Mouse (Mus musculus): ENCODE data around the gene Cpsf6.

Gene Cpsf6

GRCm38 (mm10) chr10:117413562-117414527 lies 34.0 kb upstream of the Cpsf6 start:
- in situ Hi-C loops (cut with MseI, MboI): no loop called here

GRCm38 (mm10) chr10:117412474-117413057 lies 32.8 kb upstream of the Cpsf6 start:
- in situ Hi-C loops (cut with MseI, MboI): no loop called here

- in situ Hi-C loops (cut with MseI, MboI): no loop called here
These were observed 32.1 kb upstream of the Cpsf6 start for GRCm38 (mm10) chr10:117411716-117412473.

- in situ Hi-C loops (cut with MseI, MboI): no loop called here
These were observed 31.3 kb upstream of the Cpsf6 start for GRCm38 (mm10) chr10:117411131-117411530.

- in situ Hi-C loops (cut with MseI, MboI): no loop called here
These were observed 30.8 kb upstream of the Cpsf6 start for GRCm38 (mm10) chr10:117410481-117411048.

- in situ Hi-C loops (cut with MseI, MboI): no loop called here
These were observed 29.8 kb upstream of the Cpsf6 start for GRCm38 (mm10) chr10:117409373-117410354.

GRCm38 (mm10) chr10:117408545-117409372 lies 28.9 kb upstream of the Cpsf6 start:
- in situ Hi-C loops (cut with MseI, MboI): no loop called here

- in situ Hi-C loops (cut with MseI, MboI): no loop called here
These were observed 28.0 kb upstream of the Cpsf6 start for GRCm38 (mm10) chr10:117407734-117408288.

- in situ Hi-C loops (cut with MseI, MboI): no loop called here
These were observed 27.3 kb upstream of the Cpsf6 start for GRCm38 (mm10) chr10:117406843-117407733.

GRCm38 (mm10) chr10:117406283-117406588 lies 26.4 kb upstream of the Cpsf6 start:
- in situ Hi-C loops (cut with MseI, MboI): no loop called here

- in situ Hi-C loops (cut with MseI, MboI): no loop called here
These were observed 25.9 kb upstream of the Cpsf6 start for GRCm38 (mm10) chr10:117405526-117406282.

- in situ Hi-C loops (cut with MseI, MboI): no loop called here
These were observed 24.6 kb upstream of the Cpsf6 start for GRCm38 (mm10) chr10:117404384-117404783.

GRCm38 (mm10) chr10:117403344-117403953 lies 23.6 kb upstream of the Cpsf6 start:
- in situ Hi-C loops (cut with MseI, MboI): no loop called here

- in situ Hi-C loops (cut with MseI, MboI): no loop called here
These were observed 22.9 kb upstream of the Cpsf6 start for GRCm38 (mm10) chr10:117402403-117403333.

GRCm38 (mm10) chr10:117401364-117401763 lies 21.5 kb upstream of the Cpsf6 start:
- in situ Hi-C loops (cut with MseI, MboI): no loop called here

GRCm38 (mm10) chr10:117400246-117400954 lies 20.6 kb upstream of the Cpsf6 start:
- in situ Hi-C loops (cut with MseI, MboI): no loop called here

All from mouse trophoblast stem cell (cell line).